Mouse (Mus musculus): Measurements from ENCODE around the gene Nhlrc2. TPM values are rescaled to one million over a fixed set of nuclear protein-coding genes. Genes with fewer than 3 reads are reported as not detected.

The Nhlrc2 gene
- polyA plus RNA-seq, 1 experiment from 2014 or later: 12.9 TPM

GRCm38 (mm10) chr19:56566940-56567339, 18.9 kb downstream of the Nhlrc2 start:
- no peak for ATAC-seq
- H3K27me3 ChIP-seq: no peaks in the 10 kb centered on the region
- 88% methylated on average over 6 of the region's 6 CpGs for WGBS
- H3K9ac ChIP-seq: no peak overlapping the region
- H3K36me3 ChIP-seq (ENCODE audit: poor library complexity, severe bottlenecking): peaks cover 13% of the 10 kb centered on the region
- no peaks in the 10 kb centered on the region for H3K9me3 ChIP-seq (replicated peaks)
- 0 out of 2 replicates have a peak, but pooled peaks cover 3% of the 10 kb centered on the region for H3K4me1 ChIP-seq
- H3K4me3 ChIP-seq: no peak overlapping the region
- H3K4me2 ChIP-seq: no peak overlapping the region
- H3K27ac ChIP-seq: no peak overlapping the region

- Histone ChIP-seq H3K27ac (no peak overlapping the region), H3K4me2 (no peak overlapping the region), H3K27me3 (no peaks in the 10 kb centered on the region), H3K9ac (no peak overlapping the region), H3K9me3 (replicated peaks) (no peaks in the 10 kb centered on the region), H3K4me1 (0 out of 2 replicates have a peak, but pooled peaks cover 3% of the 10 kb centered on the region), H3K36me3 (ENCODE audit: poor library complexity, severe bottlenecking) (peaks cover 24% of the 10 kb centered on the region), H3K4me3 (no peak overlapping the region)
- 93% methylated on average over 8 of the region's 8 CpGs for WGBS
- no peak for ATAC-seq
Observed at GRCm38 (mm10) chr19:56570781-56571180, 22.7 kb downstream of the Nhlrc2 start.

GRCm38 (mm10) chr19:56571234-56571633, 23.2 kb downstream of the Nhlrc2 start:
- Histone ChIP-seq H3K4me3 (no peak overlapping the region), H3K9ac (no peak overlapping the region), H3K4me1 (0 out of 2 replicates have a peak, but pooled peaks cover 3% of the 10 kb centered on the region), H3K36me3 (ENCODE audit: poor library complexity, severe bottlenecking) (peaks cover 29% of the 10 kb centered on the region), H3K27ac (no peak overlapping the region), H3K27me3 (no peaks in the 10 kb centered on the region), H3K9me3 (replicated peaks) (no peaks in the 10 kb centered on the region), H3K4me2 (no peak overlapping the region)
- no peak for ATAC-seq
- WGBS: 83% methylated on average over 2 of the region's 2 CpGs

- H3K4me3 ChIP-seq: no peak overlapping the region
- H3K36me3 ChIP-seq (ENCODE audit: poor library complexity, severe bottlenecking): peaks cover 30% of the 10 kb centered on the region
- H3K9me3 ChIP-seq (replicated peaks): no peaks in the 10 kb centered on the region
- no peak overlapping the region for H3K4me2 ChIP-seq
- 0 out of 2 replicates have a peak, but pooled peaks cover 2% of the 10 kb centered on the region for H3K4me1 ChIP-seq
- no peak for ATAC-seq
- H3K27me3 ChIP-seq: no peaks in the 10 kb centered on the region
- no peak overlapping the region for H3K9ac ChIP-seq
- no peak overlapping the region for H3K27ac ChIP-seq
- 89% methylated on average over 5 of the region's 5 CpGs for WGBS
Observed at GRCm38 (mm10) chr19:56571913-56572312, 23.9 kb downstream of the Nhlrc2 start.

GRCm38 (mm10) chr19:56573184-56573583, 25.1 kb downstream of the Nhlrc2 start:
- Histone ChIP-seq H3K9me3 (replicated peaks) (no peaks in the 10 kb centered on the region), H3K4me1 (no peaks in the 10 kb centered on the region), H3K27ac (no peak overlapping the region), H3K4me2 (no peak overlapping the region), H3K4me3 (no peak overlapping the region), H3K9ac (no peak overlapping the region), H3K36me3 (ENCODE audit: poor library complexity, severe bottlenecking) (peaks cover 41% of the 10 kb centered on the region), H3K27me3 (no peaks in the 10 kb centered on the region)
- ATAC-seq: no peak
- WGBS: 93% methylated on average over 6 of the region's 6 CpGs

GRCm38 (mm10) chr19:56577801-56578200, 29.7 kb downstream of the Nhlrc2 start:
- Histone ChIP-seq H3K4me2 (no peak overlapping the region), H3K27me3 (no peaks in the 10 kb centered on the region), H3K27ac (no peak overlapping the region), H3K36me3 (ENCODE audit: poor library complexity, severe bottlenecking) (peaks cover 28% of the 10 kb centered on the region), H3K9ac (no peak overlapping the region), H3K4me3 (no peak overlapping the region), H3K4me1 (no peaks in the 10 kb centered on the region), H3K9me3 (replicated peaks) (no peaks in the 10 kb centered on the region)
- no peak for ATAC-seq
- WGBS: 79% methylated on average over 1 of the region's 1 CpGs

GRCm38 (mm10) chr19:56581981-56582380, 33.9 kb downstream of the Nhlrc2 start:
- Histone ChIP-seq H3K27ac (no peak overlapping the region), H3K4me3 (no peak overlapping the region), H3K9ac (no peak overlapping the region), H3K36me3 (ENCODE audit: poor library complexity, severe bottlenecking) (peaks cover 27% of the 10 kb centered on the region), H3K4me2 (no peak overlapping the region), H3K4me1 (no peaks in the 10 kb centered on the region), H3K9me3 (replicated peaks) (no peaks in the 10 kb centered on the region), H3K27me3 (no peaks in the 10 kb centered on the region)
- WGBS: 94% methylated on average over 5 of the region's 5 CpGs
- no peak for ATAC-seq

- WGBS: 83% methylated on average over 5 of the region's 5 CpGs
- no peaks in the 10 kb centered on the region for H3K9me3 ChIP-seq (replicated peaks)
- ATAC-seq: no peak
Observed at GRCm38 (mm10) chr19:56583785-56584184, 35.7 kb downstream of the Nhlrc2 start.

GRCm38 (mm10) chr19:56584288-56584687, 36.2 kb downstream of the Nhlrc2 start:
- no peaks in the 10 kb centered on the region for H3K9me3 ChIP-seq (replicated peaks)
- H3K27ac ChIP-seq: no peak overlapping the region
- no peak for ATAC-seq
- WGBS: 83% methylated on average over 3 of the region's 3 CpGs
- H3K4me1 ChIP-seq: no peaks in the 10 kb centered on the region
- H3K4me2 ChIP-seq: no peak overlapping the region
- no peaks in the 10 kb centered on the region for H3K27me3 ChIP-seq
- H3K9ac ChIP-seq: no peak overlapping the region
- no peak overlapping the region for H3K4me3 ChIP-seq
- H3K36me3 ChIP-seq (ENCODE audit: poor library complexity, severe bottlenecking): peaks cover 31% of the 10 kb centered on the region

More at GRCm38 (mm10) chr19:56583785-56584184, 35.7 kb downstream of the Nhlrc2 start:
- Histone ChIP-seq H3K4me3 (no peak overlapping the region), H3K27ac (no peak overlapping the region), H3K4me2 (no peak overlapping the region), H3K9ac (no peak overlapping the region), H3K4me1 (no peaks in the 10 kb centered on the region), H3K27me3 (no peaks in the 10 kb centered on the region), H3K36me3 (ENCODE audit: poor library complexity, severe bottlenecking) (peaks cover 26% of the 10 kb centered on the region)

GRCm38 (mm10) chr19:56586320-56586719, 38.3 kb downstream of the Nhlrc2 start:
- Histone ChIP-seq H3K9ac (no peak overlapping the region), H3K27me3 (no peaks in the 10 kb centered on the region), H3K36me3 (ENCODE audit: poor library complexity, severe bottlenecking) (peaks cover 45% of the 10 kb centered on the region), H3K27ac (no peak overlapping the region), H3K4me3 (no peak overlapping the region), H3K4me1 (no peaks in the 10 kb centered on the region), H3K4me2 (no peak overlapping the region), H3K9me3 (replicated peaks) (no peaks in the 10 kb centered on the region)
- no peak for ATAC-seq
- WGBS: 89% methylated on average over 8 of the region's 8 CpGs

GRCm38 (mm10) chr19:56588205-56588626, 40.2 kb downstream of the Nhlrc2 start:
- Histone ChIP-seq H3K9ac (no peak overlapping the region), H3K27ac (no peak overlapping the region), H3K4me3 (no peak overlapping the region), H3K27me3 (no peaks in the 10 kb centered on the region), H3K9me3 (replicated peaks) (no peaks in the 10 kb centered on the region), H3K4me1 (no peaks in the 10 kb centered on the region), H3K4me2 (no peak overlapping the region), H3K36me3 (ENCODE audit: poor library complexity, severe bottlenecking) (peaks cover 54% of the 10 kb centered on the region)
- no peak for ATAC-seq
- WGBS: 79% methylated on average over 6 of the region's 6 CpGs

- whole genome bisulfite sequencing: 92% methylated on average over 6 of the region's 6 CpGs
- peaks cover 61% of the 10 kb centered on the region for H3K36me3 ChIP-seq (ENCODE audit: poor library complexity, severe bottlenecking)
Observed at GRCm38 (mm10) chr19:56589008-56589407, 40.9 kb downstream of the Nhlrc2 start.

GRCm38 (mm10) chr19:56589455-56589854, 41.4 kb downstream of the Nhlrc2 start:
- H3K36me3 ChIP-seq (ENCODE audit: poor library complexity, severe bottlenecking): peaks cover 62% of the 10 kb centered on the region
- no peak overlapping the region for H3K4me2 ChIP-seq
- H3K27ac ChIP-seq: no peak overlapping the region
- H3K9ac ChIP-seq: no peak overlapping the region
- H3K4me3 ChIP-seq: no peak overlapping the region
- no peak for ATAC-seq
- WGBS: 95% methylated on average over 5 of the region's 5 CpGs
- no peaks in the 10 kb centered on the region for H3K9me3 ChIP-seq (replicated peaks)
- no peaks in the 10 kb centered on the region for H3K4me1 ChIP-seq
- H3K27me3 ChIP-seq: no peaks in the 10 kb centered on the region

More at GRCm38 (mm10) chr19:56589008-56589407, 40.9 kb downstream of the Nhlrc2 start:
- H3K4me2 ChIP-seq: no peak overlapping the region
- H3K9me3 ChIP-seq (replicated peaks): no peaks in the 10 kb centered on the region
- H3K27ac ChIP-seq: no peak overlapping the region
- H3K27me3 ChIP-seq: no peaks in the 10 kb centered on the region
- no peaks in the 10 kb centered on the region for H3K4me1 ChIP-seq
- H3K4me3 ChIP-seq: no peak overlapping the region
- no peak for ATAC-seq
- no peak overlapping the region for H3K9ac ChIP-seq
